Mouse (Mus musculus) lung, postnatal 4 days (tissue): ENCODE results near the gene Rhot2.
"Not testable (repeated sequence)": the region's sequence is repeated elsewhere in the genome, so short reads cannot be mapped to it uniquely, and the experiment has no call there.

ENCODE experiments used
- DNase-seq, 2 experiments: peaks; one replicate each; pipeline ENCODE4 v3.0.0; 2021

Gene Rhot2

GRCm38 (mm10) chr17:25827011-25827410, 17.6 kb downstream of the Rhot2 start:
- DNase-seq: no peak

GRCm38 (mm10) chr17:25825984-25826570, 18.6 kb downstream of the Rhot2 start:
- no peak for DNase-seq

GRCm38 (mm10) chr17:25825311-25825710, 19.3 kb downstream of the Rhot2 start:
- no peak for DNase-seq

GRCm38 (mm10) chr17:25824362-25825142, 20.1 kb downstream of the Rhot2 start:
- no peak for DNase-seq

GRCm38 (mm10) chr17:25823452-25823851, 21.2 kb downstream of the Rhot2 start, which contains the start of gene Wdr24:
Wdr24 (plus strand) TSS chr17:25823627.
- peak; percentile 78 to 85 for DNase-seq

GRCm38 (mm10) chr17:25818851-25819780, 25.5 kb downstream of the Rhot2 start:
- peak in 1 of 2 experiments; percentile 34 for DNase-seq

GRCm38 (mm10) chr17:25817662-25818061, 27.0 kb downstream of the Rhot2 start:
- DNase-seq: no peak

GRCm38 (mm10) chr17:25813471-25813870, 31.2 kb downstream of the Rhot2 start:
- DNase-seq: peak; percentile 89 to 92

- no peak for DNase-seq
These were observed 33.8 kb downstream of the Rhot2 start for GRCm38 (mm10) chr17:25810890-25811289.

- no peak for DNase-seq
These were observed 34.9 kb downstream of the Rhot2 start for GRCm38 (mm10) chr17:25809606-25810340.

- DNase-seq: peak; percentile 60 to 83
These were observed 35.7 kb downstream of the Rhot2 start, which contains the start of gene Fbxl16 for GRCm38 (mm10) chr17:25808789-25809605. Fbxl16 (plus strand) TSS chr17:25809085.

GRCm38 (mm10) chr17:25808028-25808427, 36.6 kb downstream of the Rhot2 start:
- no peak for DNase-seq

- DNase-seq: not testable (repeated sequence)
These were observed 37.2 kb downstream of the Rhot2 start for GRCm38 (mm10) chr17:25807452-25807851.

- no peak for DNase-seq
These were observed 38.1 kb downstream of the Rhot2 start for GRCm38 (mm10) chr17:25806507-25806906.

- peak in 1 of 2 experiments; percentile 36 for DNase-seq
These were observed 41.7 kb downstream of the Rhot2 start for GRCm38 (mm10) chr17:25802825-25803517.

GRCm38 (mm10) chr17:25801029-25801428, 43.6 kb downstream of the Rhot2 start:
- DNase-seq: peak; percentile 58 to 79

- peak; percentile 90 to 91 for DNase-seq
These were observed 47.7 kb downstream of the Rhot2 start, which contains the start of gene Metrn for GRCm38 (mm10) chr17:25796951-25797369. Metrn (minus strand) TSS chr17:25797136.

- peak in 1 of 2 experiments; percentile 48 for DNase-seq
These were observed 48.4 kb downstream of the Rhot2 start for GRCm38 (mm10) chr17:25796211-25796771.

GRCm38 (mm10) chr17:25795609-25796092, 49.0 kb downstream of the Rhot2 start, which contains the start of gene AC134908.4:
AC134908.4 (minus strand) TSS chr17:25795659.
- no peak for DNase-seq

- DNase-seq: no peak
These were observed 49.7 kb downstream of the Rhot2 start for GRCm38 (mm10) chr17:25794998-25795397.
